Mouse (Mus musculus): ENCODE data around the gene Chn1.

DNA sequence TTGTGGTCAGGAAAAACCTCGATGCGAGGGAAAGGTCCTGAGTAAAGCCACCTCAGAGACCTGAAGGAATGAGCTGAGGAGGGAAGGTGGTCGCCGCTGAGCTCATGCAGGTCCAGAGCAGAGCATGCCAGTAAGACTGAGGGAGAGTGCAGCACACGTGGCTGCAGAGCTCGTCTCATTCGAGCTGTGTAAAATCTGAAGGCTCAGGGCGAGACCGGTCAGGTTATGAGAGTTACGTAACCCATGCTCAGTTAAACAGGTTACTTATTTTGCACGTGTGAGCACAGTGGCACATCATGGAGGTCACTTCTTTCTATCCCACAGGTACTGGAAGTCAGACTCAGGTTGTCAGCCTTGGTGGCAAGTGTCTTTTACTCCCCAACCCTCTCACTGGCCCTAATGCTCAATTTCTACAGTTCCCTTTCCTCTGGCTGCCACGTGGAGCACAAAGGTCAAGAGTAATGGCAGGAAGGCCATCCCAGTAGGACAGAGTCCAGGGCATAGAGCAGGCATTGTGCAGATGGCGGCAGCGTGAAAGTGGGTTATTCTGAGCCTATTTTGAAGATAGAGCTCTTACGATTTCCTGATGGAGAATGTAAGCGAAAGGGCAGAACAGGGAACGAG lies 158.6 kb downstream of the Chn1 start:
- no peak for TF ChIP-seq CTCF (IDR thresholded peaks at IDR 0.05; ENCODE audit: low read depth, low read length)
- TF ChIP-seq POLR2A (IDR thresholded peaks at IDR 0.05; ENCODE audit: insufficient read depth, low read length): no peak
